In genomic region chr1:131866304-131866999, GRCm38 (mm10) we compare ENCODE assay signal across 8 mouse cellular contexts. TPM values are rescaled to one million over a fixed set of nuclear protein-coding genes. Genes with fewer than 3 reads are reported as not detected.
DNase-seq lines count a peak whose midpoint lies in the region; ATAC-seq and TF ChIP-seq lines count a peak whose summit lies in the region.

No protein-coding gene starts in this region.

- intact Hi-C loops in gastrocnemius, adult 2 months (cut with DNase I), result loop anchor here (2.0 kb wide), 1 partner anchor 44 kb away; the partner anchor contains the start of gene Nucks1

- ATAC-seq in midbrain, embryonic 14.5 days (ENCODE audit: low FRiP score, low TSS enrichment), result no peak; the same call in 1 of the 2 replicates
- ATAC-seq in monocyte, adult 5-6 weeks (replicated peaks; ENCODE audit: insufficient number of reproducible peaks, low FRiP score, low TSS enrichment, poor library complexity, severe bottlenecking), result peak; percentile 57

- H3K9ac ChIP-seq in midbrain, embryonic 14.5 days (replicated peaks; ENCODE audit: low read length), result no peak overlapping the region

- H3K9me3 ChIP-seq in midbrain, embryonic 10.5 days (replicated peaks), result no peaks in the 10 kb centered on the region
- H3K9me3 ChIP-seq in midbrain, embryonic 14.5 days (ENCODE audit: control insufficient read depth, low read length), result no peaks in the 10 kb centered on the region
- no peaks in the 10 kb centered on the region for H3K9me3 ChIP-seq in limb, embryonic 10.5 days (replicated peaks)

- H3K36me3 ChIP-seq in midbrain, embryonic 10.5 days, result no peaks in the 10 kb centered on the region
- H3K36me3 ChIP-seq in midbrain, embryonic 14.5 days (ENCODE audit: control insufficient read depth, insufficient read depth, low read length), result no peaks in the 10 kb centered on the region
- H3K36me3 ChIP-seq in limb, embryonic 10.5 days, result no peaks in the 10 kb centered on the region

- TF ChIP-seq CTCF in gastrocnemius, adult 2 months (IDR thresholded peaks at IDR 0.05), result no peak

- H3K4me3 ChIP-seq in gastrocnemius, adult 2 months, result peak overlapping the region; percentile 73
- peak overlapping the region; percentile 74 for H3K4me3 ChIP-seq in midbrain, embryonic 10.5 days
- no peak overlapping the region for H3K4me3 ChIP-seq in midbrain, embryonic 14.5 days (replicated peaks; ENCODE audit: low read depth, low read length)
- peak overlapping the region; percentile 69; the same call in 1 of the 2 replicates for H3K4me3 ChIP-seq in limb, embryonic 10.5 days

- DNase-seq in gastrocnemius, adult 2 months, result no peak
- no peak for DNase-seq in gastrocnemius, postnatal 10 days
- DNase-seq in midbrain, embryonic 10.5 days (ENCODE audit: low spot score), result no peak
- no peak for DNase-seq in midbrain, embryonic 14.5 days
- no peak for DNase-seq in limb, embryonic 10.5 days (ENCODE audit: low spot score)
- no peak for DNase-seq in layer of hippocampus, adult 9-11 months
- no peak for DNase-seq in layer of hippocampus, adult 8-10 months (ENCODE audit: low spot score in 2 of 2)

- H3K27me3 ChIP-seq in midbrain, embryonic 10.5 days (ENCODE audit: low read depth, poor library complexity, severe bottlenecking), result peaks cover 17% of the 10 kb centered on the region
- no peaks in the 10 kb centered on the region for H3K27me3 ChIP-seq in midbrain, embryonic 14.5 days (ENCODE audit: control insufficient read depth, insufficient read depth, low read length)
- H3K27me3 ChIP-seq in limb, embryonic 10.5 days (ENCODE audit: low read depth, poor library complexity, severe bottlenecking), result peaks cover 11% of the 10 kb centered on the region

- H3K27ac ChIP-seq in gastrocnemius, adult 2 months, result no peak overlapping the region
- H3K27ac ChIP-seq in midbrain, embryonic 10.5 days (replicated peaks), result no peak overlapping the region
- no peak overlapping the region for H3K27ac ChIP-seq in midbrain, embryonic 14.5 days (replicated peaks; ENCODE audit: low read depth, low read length)
- no peak overlapping the region for H3K27ac ChIP-seq in limb, embryonic 10.5 days

- 79% methylated on average over 6 of the region's 6 CpGs for WGBS in midbrain, embryonic 10.5 days
- 86% methylated on average over 6 of the region's 6 CpGs for WGBS in midbrain, embryonic 14.5 days
- 78% methylated on average over 6 of the region's 6 CpGs for WGBS in limb, embryonic 10.5 days

- H3K4me1 ChIP-seq in midbrain, embryonic 10.5 days, result peaks cover 9% of the 10 kb centered on the region
- H3K4me1 ChIP-seq in midbrain, embryonic 14.5 days (ENCODE audit: control insufficient read depth, insufficient read depth, low read length), result no peaks in the 10 kb centered on the region
- peaks cover 7% of the 10 kb centered on the region for H3K4me1 ChIP-seq in limb, embryonic 10.5 days

- no peak overlapping the region for H3K4me2 ChIP-seq in midbrain, embryonic 14.5 days (ENCODE audit: low read length)

RNA-seq across cellular contexts. Expression of gene Rab29, which starts 0.6 kb away (rescaled TPM):
- 1 to 10 TPM; 5.1 to 7.4 TPM for total RNA-seq in gastrocnemius, adult 2 months (2021)
- total RNA-seq in gastrocnemius, postnatal 10 days (2021), result 1 to 10 TPM; 7.1 to 8.9 TPM
- polyA plus RNA-seq in midbrain, embryonic 10.5 days (2016; fragmentation: Nextera tagmentation; extraction: Ambion mirVana), result 10.2 and 13.7 TPM in 2 replicates
- polyA plus RNA-seq in midbrain, embryonic 14.5 days (2014; fragmentation: Nextera tagmentation; extraction: Ambion mirVana), result 3.7 and 8.8 TPM in 2 replicates
- 6.1 and 8.6 TPM in 2 replicates for polyA plus RNA-seq in limb, embryonic 10.5 days (2016; fragmentation: Nextera tagmentation; extraction: Ambion mirVana)
- 58.1 to 84.6 TPM (median 62.1 TPM) in 3 replicates for total RNA-seq in monocyte, adult 5-6 weeks (2017)
- 10 to 100 TPM in 2 of 4 experiments, 1 to 10 TPM in 2; 5.9 to 11.1 (median 9.3) TPM for total RNA-seq in layer of hippocampus, adult 8-10 months (2022)

RNA-seq across cellular contexts. Expression of gene Slc41a1, which starts 39.2 kb away (rescaled TPM):
- total RNA-seq in gastrocnemius, adult 2 months (2021), result 10 to 100 TPM; 34.8 to 56.7 TPM
- total RNA-seq in gastrocnemius, postnatal 10 days (2021), result 10 to 100 TPM; 56.1 to 64.2 TPM
- polyA plus RNA-seq in midbrain, embryonic 10.5 days (2016; fragmentation: Nextera tagmentation; extraction: Ambion mirVana), result 11.4 and 12.1 TPM in 2 replicates
- 7.5 and 12.9 TPM in 2 replicates for polyA plus RNA-seq in midbrain, embryonic 14.5 days (2014; fragmentation: Nextera tagmentation; extraction: Ambion mirVana)
- 11.1 and 13.0 TPM in 2 replicates for polyA plus RNA-seq in limb, embryonic 10.5 days (2016; fragmentation: Nextera tagmentation; extraction: Ambion mirVana)
- 8.2 to 13.5 TPM (median 11.8 TPM) in 3 replicates for total RNA-seq in monocyte, adult 5-6 weeks (2017)
- 10 to 100 TPM; 66.7 to 71.1 (median 68.5) TPM for total RNA-seq in layer of hippocampus, adult 8-10 months (2022)

RNA-seq across cellular contexts. Expression of gene Nucks1, which starts 43.9 kb away (rescaled TPM):
- total RNA-seq in gastrocnemius, adult 2 months (2021), result 10 to 100 TPM; 61.7 to 71.4 TPM
- 100 to 1,000 TPM; 102 to 105 TPM for total RNA-seq in gastrocnemius, postnatal 10 days (2021)
- polyA plus RNA-seq in midbrain, embryonic 10.5 days (2016; fragmentation: Nextera tagmentation; extraction: Ambion mirVana), result 103 and 104 TPM in 2 replicates
- 39.6 and 59.8 TPM in 2 replicates for polyA plus RNA-seq in midbrain, embryonic 14.5 days (2014; fragmentation: Nextera tagmentation; extraction: Ambion mirVana)
- polyA plus RNA-seq in limb, embryonic 10.5 days (2016; fragmentation: Nextera tagmentation; extraction: Ambion mirVana), result 97.8 and 110 TPM in 2 replicates
- total RNA-seq in monocyte, adult 5-6 weeks (2017), result 79.3 to 93.1 TPM (median 86.9 TPM) in 3 replicates
- 100 to 1,000 TPM; 151 to 160 (median 159) TPM for total RNA-seq in layer of hippocampus, adult 8-10 months (2022)
